Mouse (Mus musculus) spleen, adult 2 months (tissue): Measurements from ENCODE around the gene Gm26920.

Experiments
- CTCF ChIP-seq: fragments of 200-500 bp; IDR thresholded peaks from 2 replicates; pipeline ENCODE4 v1.5.1; 2011; ENCODE audit warnings: mild to moderate bottlenecking, inconsistent platforms; ENCODE audit not compliant: insufficient read depth, insufficient read length, insufficient replicate concordance; ENCODE audit errors: extremely low read depth
- POLR2A ChIP-seq: fragments of 200-500 bp; IDR thresholded peaks from 2 replicates; pipeline ENCODE4 v1.6.1; 2011; ENCODE audit warnings: low read depth, low read length, inconsistent platforms

GRCm38 (mm10) chr7:30044354-30044753 lies 45.9 kb downstream of the Gm26920 start:
- no peak for TF ChIP-seq CTCF
- no peak for TF ChIP-seq POLR2A
